Mouse (Mus musculus): Measurements from ENCODE around the gene Dusp9. TPM values are rescaled to one million over a fixed set of nuclear protein-coding genes. Genes with fewer than 3 reads are reported as not detected.

Gene Dusp9
- polyA plus RNA-seq, 2 experiments: 9.3 to 24.7 TPM

- DNase-seq (ENCODE audit: low read depth in 3 of 3, low spot score in 3 of 3): no peak
- H3K9ac ChIP-seq (replicated peaks): no peak overlapping the region
- no peak for ATAC-seq (ENCODE audit: insufficient read depth)
- peaks cover 22% of the 10 kb centered on the region for H3K27me3 ChIP-seq (ENCODE audit: control insufficient read depth, insufficient read depth, low read length)
- H3K4me1 ChIP-seq (replicated peaks; ENCODE audit: control insufficient read depth in 2 of 2, insufficient read depth in 2 of 2, low read length in 1 of 2): no peaks in the 10 kb centered on the region; a peak in 1 of 4 replicates
- no peak for TF ChIP-seq CTCF (IDR thresholded peaks at IDR 0.05; ENCODE audit: low read depth)
- TF ChIP-seq EP300 (IDR thresholded peaks at IDR 0.05; ENCODE audit: low read depth): no peak
- no peaks in the 10 kb centered on the region for H3K9me3 ChIP-seq (ENCODE audit: control insufficient read depth, low read length)
- H3K4me3 ChIP-seq (ENCODE audit: insufficient read depth in 1 of 2, low read depth in 2 of 2, low read length in 2 of 2): peak overlapping the region; percentile 3 to 49; a peak in 3 of 4 replicates
- no peak overlapping the region for H3K27ac ChIP-seq
- peak overlapping the region; percentile 59 for H3K4me2 ChIP-seq (ENCODE audit: low read depth)
- H3K36me3 ChIP-seq (replicated peaks; ENCODE audit: control insufficient read depth, insufficient read depth, low read depth): no peaks in the 10 kb centered on the region
- 13% methylated on average over 27 of the region's 42 CpGs for WGBS (ENCODE audit: insufficient replicate concordance)
These were observed 34.4 kb downstream of the Dusp9 start for GRCm38 (mm10) chrX:73673619-73673967.

- WGBS (ENCODE audit: insufficient replicate concordance): 38% methylated on average over 19 of the region's 20 CpGs
- H3K36me3 ChIP-seq (replicated peaks; ENCODE audit: control insufficient read depth, insufficient read depth, low read depth): no peaks in the 10 kb centered on the region
- H3K4me1 ChIP-seq (replicated peaks; ENCODE audit: control insufficient read depth in 2 of 2, insufficient read depth in 2 of 2, low read length in 1 of 2): no peaks in the 10 kb centered on the region; a peak in 1 of 4 replicates
- DNase-seq (ENCODE audit: low read depth in 3 of 3, low spot score in 3 of 3) (no peak), ATAC-seq (ENCODE audit: insufficient read depth) (no peak)
- H3K27me3 ChIP-seq (ENCODE audit: control insufficient read depth, insufficient read depth, low read length): peaks cover 22% of the 10 kb centered on the region
- H3K9me3 ChIP-seq (ENCODE audit: control insufficient read depth, low read length): no peaks in the 10 kb centered on the region
- H3K4me2 ChIP-seq (ENCODE audit: low read depth): peak overlapping the region; percentile 59
- H3K27ac ChIP-seq: no peak overlapping the region
- no peak for TF ChIP-seq EP300 (IDR thresholded peaks at IDR 0.05; ENCODE audit: low read depth)
- TF ChIP-seq CTCF (IDR thresholded peaks at IDR 0.05; ENCODE audit: low read depth): no peak
- peak overlapping the region; percentile 3 to 49; a peak in 3 of 4 replicates for H3K4me3 ChIP-seq (ENCODE audit: insufficient read depth in 1 of 2, low read depth in 2 of 2, low read length in 2 of 2)
- H3K9ac ChIP-seq (replicated peaks): no peak overlapping the region
These were observed 34.9 kb downstream of the Dusp9 start for GRCm38 (mm10) chrX:73673968-73674661.

DNA sequence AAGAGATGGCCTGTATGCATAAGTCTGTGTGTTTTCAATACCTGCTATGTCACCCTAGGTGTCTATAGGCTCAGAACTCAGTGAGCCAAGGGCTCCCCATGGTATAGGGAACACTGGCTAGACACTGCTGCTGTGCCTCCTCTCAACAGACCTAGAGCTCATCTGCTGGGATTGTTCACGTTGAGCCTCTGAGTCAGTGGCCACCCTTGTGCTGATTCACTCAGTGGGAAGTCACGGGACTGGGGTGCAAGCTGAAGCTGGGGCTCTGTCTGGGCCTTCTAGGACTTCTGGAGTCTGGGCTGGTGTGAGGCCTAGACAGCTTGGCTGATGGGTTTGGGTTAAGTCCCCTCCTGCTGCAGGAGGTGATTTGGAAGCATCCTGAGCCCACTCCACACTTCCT lies 36.0 kb downstream of the Dusp9 start:
- H3K9ac ChIP-seq (replicated peaks): no peak overlapping the region
- H3K9me3 ChIP-seq (ENCODE audit: control insufficient read depth, low read length): no peaks in the 10 kb centered on the region
- no peak overlapping the region for H3K4me2 ChIP-seq (ENCODE audit: low read depth)
- DNase-seq (ENCODE audit: low read depth in 3 of 3, low spot score in 3 of 3): no peak
- peaks cover 22% of the 10 kb centered on the region for H3K27me3 ChIP-seq (ENCODE audit: control insufficient read depth, insufficient read depth, low read length)
- 35% methylated on average over 2 of the region's 2 CpGs for WGBS (ENCODE audit: insufficient replicate concordance)
- no peak overlapping the region for H3K4me3 ChIP-seq (ENCODE audit: insufficient read depth in 1 of 2, low read depth in 2 of 2, low read length in 2 of 2)
- H3K27ac ChIP-seq: no peak overlapping the region
- ATAC-seq (ENCODE audit: insufficient read depth): no peak
- no peaks in the 10 kb centered on the region for H3K36me3 ChIP-seq (replicated peaks; ENCODE audit: control insufficient read depth, insufficient read depth, low read depth)
- no peak for TF ChIP-seq EP300 (IDR thresholded peaks at IDR 0.05; ENCODE audit: low read depth)
- TF ChIP-seq CTCF (IDR thresholded peaks at IDR 0.05; ENCODE audit: low read depth): no peak
- no peaks in the 10 kb centered on the region; a peak in 1 of 4 replicates for H3K4me1 ChIP-seq (replicated peaks; ENCODE audit: control insufficient read depth in 2 of 2, insufficient read depth in 2 of 2, low read length in 1 of 2)

- Histone ChIP-seq H3K9ac (replicated peaks) (no peak overlapping the region), H3K27me3 (ENCODE audit: control insufficient read depth, insufficient read depth, low read length) (peaks cover 22% of the 10 kb centered on the region), H3K4me3 (ENCODE audit: insufficient read depth in 1 of 2, low read depth in 2 of 2, low read length in 2 of 2) (no peak overlapping the region), H3K27ac (no peak overlapping the region), H3K4me2 (ENCODE audit: low read depth) (no peak overlapping the region), H3K36me3 (replicated peaks; ENCODE audit: control insufficient read depth, insufficient read depth, low read depth) (no peaks in the 10 kb centered on the region), H3K9me3 (ENCODE audit: control insufficient read depth, low read length) (no peaks in the 10 kb centered on the region), H3K4me1 (replicated peaks; ENCODE audit: control insufficient read depth in 2 of 2, insufficient read depth in 2 of 2, low read length in 1 of 2) (no peaks in the 10 kb centered on the region; a peak in 1 of 4 replicates)
- TF ChIP-seq CTCF (IDR thresholded peaks at IDR 0.05; ENCODE audit: low read depth): no peak
- no peak for TF ChIP-seq EP300 (IDR thresholded peaks at IDR 0.05; ENCODE audit: low read depth)
- ATAC-seq (ENCODE audit: insufficient read depth) (no peak), DNase-seq (ENCODE audit: low read depth in 3 of 3, low spot score in 3 of 3) (no peak)
- WGBS (ENCODE audit: insufficient replicate concordance): 73% methylated on average over 4 of the region's 4 CpGs
These were observed 37.4 kb downstream of the Dusp9 start for GRCm38 (mm10) chrX:73676668-73677067.

- 57% methylated on average over 2 of the region's 2 CpGs for WGBS (ENCODE audit: insufficient replicate concordance)
- Histone ChIP-seq H3K36me3 (replicated peaks; ENCODE audit: control insufficient read depth, insufficient read depth, low read depth) (0 out of 2 replicates have a peak, but pooled peaks cover under 1% of the 10 kb centered on the region), H3K4me2 (ENCODE audit: low read depth) (no peak overlapping the region), H3K4me1 (replicated peaks; ENCODE audit: control insufficient read depth in 2 of 2, insufficient read depth in 2 of 2, low read length in 1 of 2) (no peaks in the 10 kb centered on the region), H3K9ac (replicated peaks) (no peak overlapping the region), H3K27ac (no peak overlapping the region), H3K4me3 (ENCODE audit: insufficient read depth in 1 of 2, low read depth in 2 of 2, low read length in 2 of 2) (no peak overlapping the region), H3K27me3 (ENCODE audit: control insufficient read depth, insufficient read depth, low read length) (no peaks in the 10 kb centered on the region), H3K9me3 (ENCODE audit: control insufficient read depth, low read length) (no peaks in the 10 kb centered on the region)
- DNase-seq (ENCODE audit: low read depth in 3 of 3, low spot score in 3 of 3) (no peak), ATAC-seq (ENCODE audit: insufficient read depth) (no peak)
- TF ChIP-seq CTCF (IDR thresholded peaks at IDR 0.05; ENCODE audit: low read depth) (no peak), EP300 (IDR thresholded peaks at IDR 0.05; ENCODE audit: low read depth) (no peak)
These were observed 44.9 kb downstream of the Dusp9 start for GRCm38 (mm10) chrX:73684156-73684555.
